Comparison of ENCODE assay signal across 17 mouse cellular contexts in genomic region chr5:108543516-108544291, GRCm38 (mm10). TPM values are rescaled to one million over a fixed set of nuclear protein-coding genes. Genes with fewer than 3 reads are reported as not detected.
"Had no signal": no experiment of that assay in that cellular context is flagged by ENCODE, and none has a peak within 500 bp of the region (broad histone marks: within the 10 kb centered on the region; RNA-seq: fewer than 3 reads in every experiment).

No protein-coding gene starts in this region.

- H3K27ac ChIP-seq: kidney, postnatal 0 days; limb, embryonic 13.5 days; midbrain, embryonic 12.5 days; neural tube, embryonic 13.5 days; stomach, embryonic 15.5 days had no signal

- H3K9me3 ChIP-seq: limb, embryonic 13.5 days; megakaryocyte, embryonic 14.5 days; midbrain, embryonic 12.5 days; neural tube, embryonic 13.5 days; stomach, embryonic 15.5 days had no signal

- ATAC-seq: midbrain, embryonic 16.5 days had no signal

- H3K9ac ChIP-seq: limb, embryonic 13.5 days; lung, embryonic 14.5 days; midbrain, embryonic 12.5 days; neural tube, embryonic 13.5 days; stomach, embryonic 15.5 days had no signal

- H3K4me3 ChIP-seq: limb, embryonic 13.5 days; megakaryocyte, embryonic 14.5 days; midbrain, embryonic 12.5 days; neural tube, embryonic 13.5 days; stomach, embryonic 15.5 days had no signal

- H3K36me3 ChIP-seq: limb, embryonic 13.5 days; midbrain, embryonic 12.5 days; stomach, embryonic 15.5 days had no signal

- H3K4me1 ChIP-seq: limb, embryonic 13.5 days; megakaryocyte, embryonic 14.5 days; midbrain, embryonic 12.5 days; stomach, embryonic 15.5 days had no signal

- DNase-seq: kidney, adult 9 months; kidney, postnatal 36 days; left cerebral cortex, postnatal 4 days; lung, embryonic 14.5 days; lung, postnatal 10 days; lung, postnatal 4 days; retina, postnatal 1 day; thymus, postnatal 4 days had no signal

RNA-seq across cellular contexts. Expression of gene Cplx1, which starts 6.1 kb away (rescaled TPM):
- polyA plus RNA-seq: liver, embryonic 11.5 days; spleen, adult 2 months had no signal
